Mouse (Mus musculus) embryo, embryonic 11 days (tissue): ENCODE data around the gene Nostrin.
A peak's percentile ranks its signal among the peaks of the same experiment; 100 is the strongest.

Experiments used
- DNase-seq: peaks from one replicate; pipeline ENCODE4 v3.0.0-alpha.2; 2015

The Nostrin gene

DNA sequence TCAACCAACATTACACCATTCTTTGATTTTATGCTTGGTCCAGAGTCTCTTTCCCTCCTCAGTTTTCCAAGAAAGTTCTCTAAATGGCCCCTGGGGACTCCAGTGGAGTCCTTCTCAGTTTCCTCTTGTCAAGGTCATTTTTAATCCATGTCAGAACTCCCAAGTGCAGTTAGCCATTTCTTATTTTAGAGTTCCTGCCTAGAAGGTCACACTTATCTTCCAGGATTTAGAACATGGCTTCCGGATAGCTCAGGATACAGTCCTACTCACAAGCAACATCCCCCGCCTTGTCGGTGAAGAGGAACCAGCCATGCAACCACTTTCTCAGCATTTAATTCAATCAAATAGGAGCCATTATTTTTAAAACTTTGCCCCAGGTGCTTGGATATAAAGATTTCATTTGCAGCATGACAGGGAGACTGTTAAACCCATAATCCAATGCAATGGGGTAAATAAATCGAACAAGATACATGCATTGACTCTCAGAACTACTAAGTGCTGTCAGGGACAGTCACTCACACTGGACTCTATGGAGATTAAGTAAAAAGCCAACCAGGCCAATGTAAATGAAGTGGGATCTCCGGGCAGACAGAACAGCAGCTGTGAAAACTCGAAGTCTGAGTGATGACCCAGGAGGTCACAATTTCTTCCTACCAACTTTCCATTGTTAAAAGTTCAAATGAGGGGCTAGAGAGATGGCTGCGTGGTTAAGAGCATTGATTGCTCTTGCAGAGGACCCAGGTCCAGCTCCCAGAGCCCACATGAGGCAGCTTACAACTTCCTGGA is 6.0 kb upstream of the Nostrin start:
- DNase-seq = peak; percentile 30

DNA sequence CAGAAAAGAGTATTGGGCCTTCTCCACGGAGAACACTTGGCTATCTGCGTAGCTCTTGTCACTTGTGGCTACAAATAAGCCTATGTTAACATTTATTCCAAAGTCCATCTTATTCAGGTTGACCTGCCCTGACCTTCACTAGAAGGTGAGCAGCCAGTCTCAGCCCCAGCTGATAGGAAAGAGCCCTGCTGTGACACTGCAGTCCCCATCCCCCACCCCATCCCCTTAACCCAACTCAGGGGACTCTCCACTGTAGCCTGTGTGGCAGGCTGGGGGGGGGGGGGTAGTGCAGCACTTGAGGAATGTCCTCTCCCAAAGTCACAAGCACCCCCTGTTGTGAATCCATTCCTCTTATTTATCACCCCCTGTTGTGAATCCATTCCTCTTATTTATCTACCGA is 3.6 kb upstream of the Nostrin start:
- DNase-seq = no peak

DNA sequence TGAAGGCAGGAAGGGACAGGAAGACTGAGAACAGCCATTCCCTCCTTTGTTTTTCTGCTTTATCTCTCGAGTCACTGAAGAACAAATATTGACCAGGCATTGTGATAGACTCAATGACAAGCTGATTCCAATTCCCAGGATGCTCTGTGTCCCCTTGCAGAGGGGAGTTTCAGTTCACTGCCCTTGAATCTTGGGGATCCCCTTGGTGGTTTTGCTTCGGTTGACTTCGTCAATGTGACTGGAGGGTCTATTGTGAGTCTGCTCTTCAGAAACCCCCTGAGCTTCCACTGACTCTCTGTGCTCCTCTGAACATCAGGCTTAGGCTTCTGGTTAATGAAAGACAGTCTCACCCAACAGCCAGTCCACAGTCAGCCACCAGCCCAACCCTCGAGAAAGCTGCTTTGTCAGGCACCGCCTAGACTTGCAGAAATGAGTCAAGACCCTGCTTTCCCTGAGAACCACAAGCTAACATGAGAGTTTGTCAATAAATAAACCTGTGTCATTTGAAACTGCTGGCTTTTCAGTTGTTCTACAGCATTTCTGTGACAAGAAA is 3.0 kb upstream of the Nostrin start:
- no peak for DNase-seq

DNA sequence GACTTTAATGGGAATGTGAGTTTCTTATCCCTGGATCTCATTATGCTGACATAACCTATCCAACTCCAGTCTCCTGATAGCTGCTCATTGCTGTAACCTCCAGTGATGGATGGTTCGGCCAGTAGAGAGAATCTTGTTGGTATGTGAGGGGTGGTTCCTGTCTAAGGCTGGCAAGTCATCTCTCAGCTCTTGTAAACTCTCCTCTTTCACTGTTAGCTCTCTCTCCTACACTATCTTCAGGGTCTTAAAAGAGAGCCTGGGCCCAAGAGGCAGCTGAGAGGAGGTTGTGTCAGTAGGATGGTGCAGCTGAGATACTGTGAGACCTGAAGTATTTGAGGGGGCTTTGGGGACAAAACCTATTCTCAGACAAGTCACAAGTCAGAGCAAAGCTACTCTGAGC is 1.4 kb upstream of the Nostrin start:
- DNase-seq = no peak

DNA sequence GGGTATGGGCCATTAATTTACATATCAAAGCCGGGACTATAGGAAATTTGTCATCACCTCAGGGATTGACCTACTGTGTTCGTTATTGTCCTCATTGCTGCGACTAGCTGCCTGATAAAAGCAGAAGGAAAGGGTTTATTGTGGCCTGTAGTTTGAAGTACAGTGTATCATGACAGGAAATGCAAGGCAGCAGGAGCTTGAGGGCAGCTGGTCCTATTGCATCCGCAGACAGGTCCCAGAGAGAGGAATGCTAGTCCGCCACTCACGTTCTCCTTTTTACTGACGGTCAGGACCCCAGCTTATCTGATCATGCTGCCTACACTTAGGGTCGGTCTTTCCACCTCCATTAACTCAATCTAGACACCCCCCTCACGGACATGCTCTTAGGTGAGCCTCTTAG is 663 bp upstream of the Nostrin start:
- DNase-seq = no peak

DNA sequence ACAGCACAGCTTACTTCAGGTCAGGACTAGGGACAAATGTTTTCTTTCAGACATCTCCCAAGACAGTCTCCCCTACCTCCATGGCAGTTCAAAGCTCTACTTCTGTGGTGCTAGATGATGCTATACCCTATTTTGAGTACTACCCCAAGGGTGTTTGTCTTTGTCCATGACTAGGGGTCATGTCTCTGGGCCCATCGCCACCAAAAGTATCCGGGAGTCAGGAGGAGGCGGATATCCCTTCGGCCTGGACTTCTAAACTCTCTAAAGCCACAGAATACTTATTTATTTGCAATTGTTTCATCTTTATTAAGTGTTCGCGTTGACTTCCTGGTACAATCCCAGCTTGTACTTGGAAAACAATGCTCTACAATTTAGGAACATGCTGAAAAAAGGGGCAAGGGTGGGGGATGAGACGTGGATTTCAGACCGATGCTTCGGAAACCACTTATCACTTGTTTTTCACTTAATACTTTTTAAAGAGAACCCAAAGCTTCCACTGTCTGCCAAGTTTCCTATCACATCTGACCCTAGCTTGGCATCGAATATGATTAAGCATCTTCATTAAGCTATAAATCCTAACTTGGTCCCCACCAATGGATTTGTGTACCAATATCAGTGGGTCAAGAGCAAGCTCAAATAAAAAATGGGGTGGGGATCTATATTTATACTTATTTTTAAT is 1.9 kb downstream of the Nostrin start:
- DNase-seq = no peak

DNA sequence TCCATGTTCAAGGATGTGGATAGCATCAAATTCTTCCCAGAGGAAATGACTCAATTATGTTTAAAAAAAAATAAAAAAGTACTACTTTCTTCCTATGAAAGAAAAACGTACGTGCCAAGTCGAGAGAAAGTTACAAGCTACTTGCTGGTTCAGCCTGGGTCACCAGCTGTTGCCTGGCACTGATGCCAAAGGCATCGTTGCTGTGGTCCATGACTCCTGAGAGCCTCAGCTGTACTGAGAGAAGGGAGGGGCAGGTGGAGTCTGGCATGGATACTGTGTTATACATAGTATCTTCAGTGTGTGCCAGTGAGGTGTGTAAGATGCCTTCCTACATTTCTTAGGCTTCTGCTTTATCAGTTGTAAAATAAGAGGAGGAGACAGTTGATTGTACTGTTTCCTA is 3.2 kb downstream of the Nostrin start:
- DNase-seq = no peak

DNA sequence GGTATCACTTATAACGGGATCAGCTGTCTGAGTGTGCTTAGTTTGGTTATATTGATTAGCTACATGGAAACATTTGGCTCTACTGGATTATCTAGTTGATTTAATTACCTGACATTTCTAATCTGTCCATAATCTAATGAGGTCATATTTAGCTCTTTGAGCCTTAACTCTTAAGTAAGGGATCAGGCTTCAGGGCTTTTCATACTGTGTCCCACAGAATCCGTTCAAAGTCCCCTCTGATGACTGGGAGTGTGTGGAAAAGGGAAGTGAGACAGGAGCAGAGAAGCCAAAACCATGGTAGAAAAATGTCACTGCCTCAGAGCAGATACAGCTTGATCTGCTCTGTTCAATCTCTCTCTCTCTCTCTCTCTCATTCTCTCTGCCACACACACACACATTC is 4.6 kb downstream of the Nostrin start:
- DNase-seq = no peak

DNA sequence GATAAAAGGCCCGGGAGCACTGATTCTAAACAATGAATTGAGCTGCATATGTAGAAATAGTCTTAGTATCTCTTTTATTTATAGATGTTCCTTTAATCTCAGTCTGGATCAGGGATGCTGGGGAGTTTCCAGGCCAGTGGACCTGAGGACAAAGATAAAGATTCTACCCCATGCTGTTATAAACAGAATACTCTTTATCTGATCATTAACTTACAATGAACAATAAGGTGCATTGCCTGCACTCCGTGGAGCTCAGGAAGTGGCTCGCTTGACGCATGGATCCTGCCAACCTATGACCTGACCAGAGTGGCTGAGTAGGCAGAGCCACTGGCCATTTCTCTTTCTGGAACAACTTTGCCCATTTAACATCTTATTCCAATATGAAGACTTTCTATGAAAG is 5.2 kb downstream of the Nostrin start:
- no peak for DNase-seq

DNA sequence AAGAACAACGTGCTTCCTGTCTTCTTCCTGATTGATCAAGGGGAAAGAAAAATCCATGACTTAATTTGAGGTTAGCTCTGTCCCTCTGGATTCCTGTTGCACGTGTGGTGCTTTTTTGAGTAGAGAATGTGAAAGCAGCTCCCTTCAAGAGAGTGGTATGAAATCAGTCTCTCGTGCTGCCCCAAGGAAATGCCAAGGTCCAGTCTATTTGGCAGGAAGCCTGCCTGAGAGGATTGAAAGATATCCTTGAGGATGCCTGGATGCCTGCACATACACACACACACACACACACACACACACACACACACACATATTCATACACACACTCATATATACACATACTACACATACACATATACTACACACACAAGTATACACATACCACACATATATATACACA is 13.1 kb downstream of the Nostrin start:
- DNase-seq = no peak

DNA sequence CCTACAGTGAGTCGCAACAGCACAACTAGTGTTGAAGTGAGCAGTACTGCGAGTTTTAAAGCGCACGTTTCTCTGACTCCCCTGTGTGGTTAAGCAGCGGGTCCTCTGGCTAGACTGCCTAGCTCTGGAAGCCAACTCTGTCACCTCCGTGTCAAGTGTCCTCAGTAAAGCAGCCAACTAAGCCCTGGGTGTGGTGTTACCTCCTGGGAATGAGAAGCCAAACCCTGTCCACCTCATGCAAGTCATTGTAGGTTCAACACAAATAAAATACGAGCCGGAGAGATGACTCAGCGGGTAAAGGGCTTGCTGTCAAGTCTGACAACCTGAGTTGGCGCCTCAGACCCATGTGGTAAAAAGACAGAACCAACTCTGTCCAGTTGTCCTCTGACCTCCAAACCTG is 13.6 kb downstream of the Nostrin start:
- DNase-seq = no peak

DNA sequence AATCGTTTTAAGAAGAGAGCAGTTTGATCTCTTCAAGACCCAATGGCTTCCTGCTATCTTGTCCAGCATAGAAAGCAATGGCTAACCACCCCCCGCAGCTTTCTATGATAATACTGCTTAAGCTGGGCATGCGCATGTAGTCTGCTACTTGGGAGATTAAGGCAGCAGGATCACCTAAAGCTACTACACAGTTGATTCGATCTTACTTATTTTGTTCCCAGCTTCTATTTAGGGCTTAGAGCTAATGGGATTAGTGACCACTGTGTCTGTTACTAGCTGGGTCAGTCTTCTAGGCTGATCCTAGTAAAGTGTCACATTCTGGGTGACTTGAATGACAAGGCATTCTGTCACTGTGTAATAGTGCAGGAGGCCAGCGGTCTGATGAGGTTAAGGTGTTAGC is 15.2 kb downstream of the Nostrin start:
- no peak for DNase-seq

DNA sequence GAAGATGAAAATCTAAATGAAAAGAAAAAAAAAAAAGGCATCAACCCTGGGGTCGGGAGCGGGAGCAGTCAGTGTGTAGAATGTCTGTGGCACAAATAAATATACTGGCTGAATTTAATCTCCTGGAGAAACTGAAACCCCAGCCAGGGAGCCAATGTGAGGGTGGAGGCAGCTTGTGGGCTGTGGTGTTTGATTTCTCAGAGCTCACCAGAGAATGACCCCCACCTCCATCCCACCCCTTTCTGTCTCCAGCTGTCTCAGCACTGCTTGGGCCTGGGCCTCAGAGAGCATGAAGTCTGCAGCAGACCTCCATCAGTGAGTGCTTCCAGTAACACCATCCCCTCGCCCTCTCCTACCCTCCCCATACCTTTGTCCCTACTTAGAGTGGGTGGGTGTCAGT is 20.3 kb downstream of the Nostrin start:
- no peak for DNase-seq

DNA sequence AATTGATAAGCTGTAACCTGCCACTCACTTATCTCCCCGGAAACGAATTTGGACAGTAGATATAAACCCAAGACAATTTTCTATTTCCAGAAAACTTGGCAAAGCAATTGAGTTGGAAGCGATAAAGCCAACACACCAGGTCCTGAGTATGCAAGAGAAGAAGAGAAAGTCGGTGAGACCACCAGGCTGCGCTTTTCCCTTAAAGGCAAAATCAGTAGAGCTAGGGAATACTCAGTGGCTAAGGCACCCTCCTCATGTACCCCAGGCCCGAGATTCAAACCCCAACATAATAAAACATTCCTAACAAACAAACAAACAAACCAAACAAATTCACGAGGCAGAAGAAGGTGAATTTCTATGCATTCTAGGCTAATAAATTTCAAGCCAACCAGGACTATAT is 20.7 kb downstream of the Nostrin start:
- no peak for DNase-seq

DNA sequence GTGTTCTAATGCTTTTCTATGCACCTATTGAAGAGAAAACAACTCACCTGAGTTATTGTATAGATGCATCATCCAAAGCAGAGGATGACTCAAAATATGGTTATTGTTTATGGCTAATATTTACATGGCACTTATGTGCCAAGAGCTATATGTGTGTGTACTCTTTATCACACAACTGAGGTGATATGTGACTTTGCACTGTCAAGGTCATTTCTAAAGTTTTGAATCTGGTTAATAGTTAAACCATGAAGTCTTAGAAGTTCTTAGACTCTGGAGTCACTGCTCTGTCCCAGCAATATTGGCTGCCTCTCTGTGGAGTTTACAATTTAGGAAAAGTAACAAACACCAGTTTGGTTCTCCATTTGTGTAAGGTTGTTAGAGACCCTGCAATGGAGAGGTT is 23.3 kb downstream of the Nostrin start:
- no peak for DNase-seq

DNA sequence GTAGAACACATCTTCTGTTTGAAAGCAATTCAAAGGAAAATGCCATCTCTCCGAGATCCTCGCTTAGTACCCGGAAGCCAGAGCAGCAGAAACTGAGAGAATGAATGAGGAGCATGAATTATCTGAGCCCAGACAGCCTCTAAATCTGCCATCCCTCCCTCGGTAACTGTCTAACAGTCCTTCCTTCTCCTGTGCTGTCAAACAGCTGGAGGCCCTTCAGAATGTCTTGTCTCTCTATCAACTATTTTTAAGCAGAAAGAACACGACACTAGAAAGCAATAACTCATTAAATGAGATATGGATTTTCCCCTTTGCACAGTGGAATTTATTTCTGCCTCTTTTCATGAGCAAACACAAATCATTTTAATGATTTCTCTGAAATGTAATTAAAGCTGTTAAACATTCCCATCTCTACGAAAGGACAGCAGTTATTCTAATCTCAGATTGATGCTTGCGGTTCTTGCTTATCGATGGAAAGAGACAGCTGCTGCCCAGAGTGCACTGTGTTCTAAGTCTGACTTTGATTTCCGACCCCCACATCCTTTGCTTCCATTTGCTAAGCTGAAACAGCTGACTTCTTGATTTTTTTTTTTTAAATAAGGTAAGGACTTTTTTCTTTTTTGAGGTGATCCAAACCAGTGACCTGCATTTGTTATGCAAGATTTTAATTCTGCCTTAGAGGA is 34.9 kb downstream of the Nostrin start:
- no peak for DNase-seq

DNA sequence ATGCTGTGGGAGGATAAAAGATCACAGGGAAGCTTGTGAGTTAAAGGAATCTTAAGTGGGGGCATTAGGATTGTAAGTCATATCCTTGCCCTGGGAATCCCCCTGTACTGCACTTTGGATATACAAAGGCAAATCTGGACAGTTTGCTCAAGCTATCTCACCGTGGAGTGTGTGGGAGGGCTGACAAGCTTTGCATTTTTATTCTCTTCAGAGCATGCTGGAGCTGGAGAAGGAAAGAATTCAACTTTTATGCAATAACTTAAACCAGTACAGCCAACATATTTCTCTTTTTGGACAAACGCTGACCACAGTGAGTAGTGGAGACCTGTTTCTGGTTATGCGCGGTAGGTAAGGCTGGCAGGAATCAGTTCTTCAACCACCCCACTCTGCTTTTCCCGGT is 39.7 kb downstream of the Nostrin start:
- no peak for DNase-seq

DNA sequence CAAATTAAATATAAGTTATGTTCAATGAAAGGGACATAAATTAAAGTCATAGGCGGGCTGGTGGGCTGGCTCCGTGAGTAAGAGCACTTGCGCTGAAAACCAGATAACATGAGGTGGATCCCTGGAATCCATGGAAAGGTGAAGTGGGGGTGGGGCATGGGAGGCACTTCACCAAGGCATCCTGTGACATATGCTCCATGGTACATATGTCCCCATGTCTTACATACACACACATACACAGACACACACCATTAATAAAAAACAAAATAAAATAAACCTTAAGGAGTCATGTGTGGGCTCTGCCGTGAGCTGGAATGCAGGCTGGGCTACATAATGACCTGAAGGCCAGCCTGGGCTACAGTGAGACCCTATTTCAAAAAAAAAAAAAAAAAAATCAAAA is 44.1 kb downstream of the Nostrin start:
- DNase-seq = no peak

DNA sequence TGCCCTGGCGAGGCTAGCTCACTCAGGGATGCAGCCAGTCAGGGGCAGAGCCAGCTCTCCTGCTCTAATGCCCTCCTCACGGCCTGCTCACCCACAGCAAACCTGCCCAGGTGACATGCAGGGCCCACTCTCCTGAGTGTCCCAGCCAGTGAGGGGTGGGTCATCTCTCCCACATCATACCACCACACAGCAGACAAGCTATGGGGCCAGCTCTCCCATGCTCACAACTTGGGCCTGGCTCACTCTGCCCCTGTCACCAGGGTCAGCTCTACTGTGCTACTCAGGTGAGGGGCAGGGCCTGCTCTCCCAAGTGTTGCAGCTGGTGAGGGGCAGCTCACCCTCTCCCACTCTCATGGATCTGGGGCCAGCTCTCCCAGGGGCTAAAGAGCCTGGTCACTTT is 52.4 kb downstream of the Nostrin start:
- no peak for DNase-seq

DNA sequence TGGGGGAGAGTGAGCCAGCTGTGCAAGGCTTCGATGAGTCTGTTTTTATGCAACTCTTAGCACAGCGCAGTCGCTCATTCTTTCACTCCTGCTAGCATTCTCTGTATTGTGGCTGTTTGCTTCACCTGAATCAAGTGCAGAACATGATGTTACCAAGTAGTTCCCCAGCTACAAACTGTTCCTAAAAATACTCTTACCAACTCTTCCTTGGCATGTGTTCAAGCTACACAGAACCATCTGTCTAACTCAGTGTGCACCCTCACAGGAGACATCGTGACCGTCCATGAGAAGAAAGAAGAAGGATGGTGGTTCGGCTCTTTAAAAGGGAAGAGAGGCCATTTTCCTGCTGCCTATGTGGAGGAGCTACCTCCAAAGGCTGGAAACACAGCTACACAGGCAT is 53.1 kb downstream of the Nostrin start:
- no peak for DNase-seq

DNA sequence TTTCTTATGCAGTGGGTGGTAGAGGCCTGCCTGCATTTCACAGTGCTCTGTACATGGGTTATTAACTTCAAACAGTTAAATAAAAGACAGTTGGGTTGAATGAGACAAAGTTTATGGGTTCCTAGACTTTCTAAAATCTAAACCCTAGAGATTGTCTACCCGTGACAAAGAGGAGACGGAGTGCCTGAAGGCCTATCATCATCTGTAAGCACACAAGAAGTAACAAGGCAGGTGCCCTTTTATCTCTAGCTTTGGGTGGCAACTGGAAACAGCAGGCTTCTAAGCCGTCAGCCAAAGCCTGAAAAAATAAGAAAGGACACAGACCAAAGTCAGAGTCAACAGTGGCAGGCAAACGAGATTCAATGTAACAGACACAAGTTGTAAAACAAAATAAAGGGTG is 53.6 kb downstream of the Nostrin start:
- no peak for DNase-seq

DNA sequence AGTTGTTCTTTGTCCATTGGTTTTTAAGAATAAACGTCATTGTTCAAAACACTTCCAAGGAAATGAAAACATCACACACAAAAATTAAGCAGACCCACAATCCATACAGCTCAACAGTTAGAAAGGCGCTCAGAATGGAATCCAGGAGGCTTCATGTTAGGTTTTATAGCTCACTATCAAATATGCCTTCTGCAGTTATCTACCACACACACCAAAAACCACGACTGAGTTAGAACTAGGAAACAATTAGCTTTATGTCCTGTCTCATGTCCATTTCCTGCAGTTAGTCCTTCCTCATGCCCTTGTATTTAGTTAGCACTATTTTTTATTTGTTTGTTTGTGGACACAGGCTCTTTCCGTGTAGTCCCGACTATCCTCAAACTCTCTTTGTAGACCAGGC is 55.5 kb downstream of the Nostrin start:
- DNase-seq = no peak

DNA sequence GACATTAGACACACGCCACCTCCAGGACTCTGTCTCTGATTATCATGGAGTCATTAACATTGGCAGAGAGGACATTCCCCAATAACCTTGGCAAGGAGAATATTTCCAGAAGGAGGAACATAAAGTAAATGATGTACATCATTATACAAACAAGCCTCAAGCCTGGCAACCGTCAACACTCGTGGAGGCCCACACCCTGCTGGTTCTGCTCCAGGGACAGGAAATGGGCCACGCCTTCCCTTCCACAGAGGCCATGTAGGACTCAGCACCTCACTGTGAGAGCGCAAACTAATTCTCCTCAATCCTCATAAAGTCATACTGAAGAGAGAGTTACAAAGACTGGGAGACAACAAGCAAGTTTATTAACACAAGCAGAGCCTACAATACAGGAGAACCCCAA is 58.0 kb downstream of the Nostrin start:
- no peak for DNase-seq

DNA sequence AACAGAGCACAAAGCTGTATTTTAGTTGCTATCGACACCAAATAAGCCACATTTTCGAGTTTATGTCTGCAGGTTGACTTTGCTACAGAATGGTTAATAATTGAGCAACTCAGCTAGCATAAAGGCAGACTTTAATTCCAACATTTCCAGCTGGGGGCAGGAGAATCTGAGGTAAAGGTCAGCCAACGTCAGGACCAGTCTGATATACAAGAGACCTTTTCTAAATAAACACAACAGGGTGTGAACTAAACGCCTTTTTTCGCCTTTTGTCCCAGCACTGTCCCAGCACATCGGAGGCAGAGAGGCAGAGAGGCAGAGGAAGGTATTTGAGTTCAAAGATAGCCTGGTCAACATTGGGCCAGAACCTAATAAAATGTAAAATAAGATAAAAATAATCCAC is 69.6 kb downstream of the Nostrin start:
- DNase-seq = peak; percentile 7
